Mouse (Mus musculus): ENCODE measurements at regions not wholly inside any gene's neighbourhood (a gene's known extent, or its start where the extent isn't known, plus 50 kb on each side); places are given as distances from the start of the nearest gene placed in this dataset.

DNA sequence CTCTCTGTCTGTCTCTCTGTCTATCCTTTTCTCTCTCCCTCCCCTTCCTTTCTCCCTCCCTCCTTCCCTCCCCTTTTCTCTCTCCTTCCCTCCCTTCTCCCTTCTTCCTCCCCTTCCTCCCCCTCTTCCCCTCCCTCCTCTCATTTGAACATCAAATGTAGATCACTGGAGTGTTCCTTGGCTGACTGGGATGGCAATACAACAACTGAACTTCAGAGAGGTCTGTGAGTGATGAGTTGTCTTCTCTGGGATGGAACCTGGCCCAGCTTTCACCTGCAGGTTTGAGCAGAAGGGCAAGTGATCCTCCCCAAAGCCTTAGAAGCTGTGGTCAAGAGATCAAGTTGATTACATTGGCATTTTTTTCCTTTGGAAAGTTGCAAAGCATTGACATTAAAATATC lies 169.4 kb upstream of the Tut7 start:
- H3K4me3 ChIP-seq, result no peak overlapping the region
- no peaks in the 10 kb centered on the region for H3K9me3 ChIP-seq
- DNase-seq (ENCODE audit: low spot score), result no peak
- peak overlapping the region; percentile 62 for H3K27ac ChIP-seq
- H3K27me3 ChIP-seq (ENCODE audit: insufficient read depth, poor library complexity, severe bottlenecking), result no peaks in the 10 kb centered on the region
- H3K36me3 ChIP-seq, result no peaks in the 10 kb centered on the region
- H3K4me1 ChIP-seq, result peaks cover 45% of the 10 kb centered on the region

DNA sequence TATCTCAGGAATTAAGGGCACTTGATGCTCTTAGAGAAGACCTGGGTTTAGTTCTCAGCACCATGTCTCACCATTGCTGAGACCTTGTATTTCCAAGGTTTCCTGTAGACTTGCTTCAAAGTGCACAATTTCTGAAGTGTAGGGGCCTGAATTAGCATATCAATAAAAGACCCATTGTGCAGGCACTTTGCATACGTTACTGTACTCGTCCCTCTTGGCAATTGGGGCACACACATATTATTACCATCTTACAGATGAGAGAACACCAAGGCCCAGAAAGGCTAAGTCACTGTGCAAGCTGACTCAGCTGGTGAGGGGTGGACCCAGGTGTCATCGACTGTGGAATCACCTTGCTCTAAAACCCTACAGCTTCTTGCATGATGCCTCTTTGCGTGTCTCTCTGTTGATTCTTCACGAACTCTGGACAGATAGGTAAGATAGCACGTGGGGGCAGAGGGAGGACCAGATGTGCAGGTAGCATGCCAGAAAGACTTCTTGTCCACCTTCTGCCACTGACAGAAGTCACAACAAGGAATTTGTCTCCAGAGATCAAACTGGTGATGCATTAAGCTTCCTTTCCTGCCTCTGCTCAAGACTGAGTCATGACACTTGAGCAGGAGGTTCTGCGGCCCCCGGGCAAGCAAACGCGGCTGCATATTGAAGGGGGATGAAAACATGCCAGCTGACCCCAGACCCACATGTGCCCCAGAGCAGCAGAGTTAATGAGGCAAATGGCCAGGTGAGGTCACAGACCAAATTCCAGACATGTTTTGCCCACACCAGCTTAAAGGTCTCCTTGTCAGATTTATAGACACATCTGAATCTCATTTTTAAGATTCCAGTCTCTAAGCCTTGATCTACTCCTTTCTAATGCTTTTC lies 167.7 kb upstream of the Tut7 start:
- Histone ChIP-seq H3K9me3 (no peaks in the 10 kb centered on the region), H3K4me1 (peaks cover 45% of the 10 kb centered on the region), H3K27me3 (ENCODE audit: insufficient read depth, poor library complexity, severe bottlenecking) (no peaks in the 10 kb centered on the region), H3K27ac (peak overlapping the region; percentile 29; the same call in 1 of the 2 replicates), H3K4me3 (no peak overlapping the region), H3K36me3 (no peaks in the 10 kb centered on the region)
- DNase-seq (ENCODE audit: low spot score), result no peak
- WGBS, result 66% methylated on average over 10 of the region's 10 CpGs

DNA sequence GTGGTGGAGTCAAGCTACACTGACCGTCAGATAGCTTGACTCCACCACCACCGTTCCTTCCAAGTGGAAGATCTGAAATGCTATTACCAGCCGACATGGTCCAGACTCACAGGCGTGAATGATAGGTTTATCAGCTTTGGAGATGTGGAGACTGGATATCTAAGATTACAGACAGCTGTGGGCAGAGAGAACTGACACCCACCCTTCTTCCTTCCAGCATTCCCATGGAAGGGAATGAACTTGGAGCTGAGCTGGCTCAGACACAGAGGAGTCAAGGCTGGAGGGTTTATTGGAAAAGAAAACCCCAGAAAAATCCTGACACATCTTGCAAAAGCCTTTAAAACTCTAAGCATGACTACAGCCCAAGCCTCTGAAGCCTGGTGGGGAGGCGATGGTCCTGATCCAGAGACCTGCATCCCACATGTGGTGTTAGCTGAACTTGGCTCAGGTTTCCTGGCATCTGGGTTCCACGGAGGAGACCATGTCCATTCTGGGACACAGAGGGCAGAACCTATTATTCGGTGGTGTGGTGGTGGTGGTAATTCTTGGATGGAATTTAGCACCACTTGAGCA lies 165.5 kb upstream of the Tut7 start:
- Histone ChIP-seq H3K27ac (no peak overlapping the region; the same call in 1 of the 2 replicates), H3K4me1 (peaks cover 44% of the 10 kb centered on the region), H3K27me3 (ENCODE audit: insufficient read depth, poor library complexity, severe bottlenecking) (no peaks in the 10 kb centered on the region), H3K9me3 (no peaks in the 10 kb centered on the region), H3K36me3 (no peaks in the 10 kb centered on the region), H3K4me3 (no peak overlapping the region)
- WGBS, result 39% methylated on average over 7 of the region's 7 CpGs
- DNase-seq (ENCODE audit: low spot score), result no peak

DNA sequence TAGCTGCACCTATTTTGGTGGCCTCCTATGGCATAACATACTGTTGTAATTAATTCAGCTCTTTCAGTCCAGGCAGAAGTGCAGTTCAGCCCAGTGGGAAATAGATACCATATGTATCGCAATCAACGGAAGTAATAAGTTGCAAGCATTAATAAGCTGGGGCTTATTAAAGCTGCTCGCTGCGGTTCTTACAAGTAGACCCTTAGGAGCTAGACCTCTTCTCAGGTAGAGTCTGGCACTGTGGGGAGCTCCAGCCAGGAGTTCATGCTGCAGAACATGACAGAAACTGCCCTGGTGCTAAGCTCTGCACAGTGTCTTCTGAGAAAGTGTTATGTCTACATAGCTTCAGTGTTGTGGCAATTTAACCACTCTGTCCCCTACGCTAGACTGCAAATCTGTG lies 153.5 kb upstream of the Tut7 start:
- H3K27ac ChIP-seq, result no peak overlapping the region
- 89% methylated on average over 5 of the region's 5 CpGs for WGBS

DNA sequence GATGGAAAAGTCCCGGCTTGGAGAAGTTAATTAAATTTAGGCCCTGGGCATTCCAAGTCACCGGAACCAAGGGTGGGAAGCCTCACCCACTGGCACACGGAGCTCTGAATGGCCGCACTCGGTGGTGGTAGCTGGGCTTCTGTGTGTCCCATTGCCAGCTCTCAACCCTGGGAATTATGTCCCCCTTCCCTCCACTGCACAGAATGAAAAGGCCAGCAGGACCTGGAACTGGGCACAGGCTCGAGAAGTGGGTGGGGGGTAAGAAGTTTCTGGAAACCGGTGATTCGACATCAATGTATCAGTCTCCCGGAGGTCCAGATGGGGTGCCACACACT lies 149.1 kb upstream of the Tut7 start:
- Histone ChIP-seq H3K4me3 (peak overlapping the region; percentile 50), H3K27ac (0 out of 2 replicates have a peak overlapping the region, but pooled peaks have one; percentile 72)
- WGBS, result 63% methylated on average over 9 of the region's 9 CpGs

More for the DNA sequence above, 153.5 kb upstream of the Tut7 start:
- no peak for DNase-seq (ENCODE audit: low spot score)
- H3K4me3 ChIP-seq, result no peak overlapping the region
- H3K27me3 ChIP-seq (ENCODE audit: insufficient read depth, poor library complexity, severe bottlenecking), result peaks cover 9% of the 10 kb centered on the region; the same call in 1 of the 2 replicates
- H3K36me3 ChIP-seq, result no peaks in the 10 kb centered on the region
- no peaks in the 10 kb centered on the region for H3K9me3 ChIP-seq
- H3K4me1 ChIP-seq, result peaks cover 10% of the 10 kb centered on the region; the same call in 1 of the 2 replicates

DNA sequence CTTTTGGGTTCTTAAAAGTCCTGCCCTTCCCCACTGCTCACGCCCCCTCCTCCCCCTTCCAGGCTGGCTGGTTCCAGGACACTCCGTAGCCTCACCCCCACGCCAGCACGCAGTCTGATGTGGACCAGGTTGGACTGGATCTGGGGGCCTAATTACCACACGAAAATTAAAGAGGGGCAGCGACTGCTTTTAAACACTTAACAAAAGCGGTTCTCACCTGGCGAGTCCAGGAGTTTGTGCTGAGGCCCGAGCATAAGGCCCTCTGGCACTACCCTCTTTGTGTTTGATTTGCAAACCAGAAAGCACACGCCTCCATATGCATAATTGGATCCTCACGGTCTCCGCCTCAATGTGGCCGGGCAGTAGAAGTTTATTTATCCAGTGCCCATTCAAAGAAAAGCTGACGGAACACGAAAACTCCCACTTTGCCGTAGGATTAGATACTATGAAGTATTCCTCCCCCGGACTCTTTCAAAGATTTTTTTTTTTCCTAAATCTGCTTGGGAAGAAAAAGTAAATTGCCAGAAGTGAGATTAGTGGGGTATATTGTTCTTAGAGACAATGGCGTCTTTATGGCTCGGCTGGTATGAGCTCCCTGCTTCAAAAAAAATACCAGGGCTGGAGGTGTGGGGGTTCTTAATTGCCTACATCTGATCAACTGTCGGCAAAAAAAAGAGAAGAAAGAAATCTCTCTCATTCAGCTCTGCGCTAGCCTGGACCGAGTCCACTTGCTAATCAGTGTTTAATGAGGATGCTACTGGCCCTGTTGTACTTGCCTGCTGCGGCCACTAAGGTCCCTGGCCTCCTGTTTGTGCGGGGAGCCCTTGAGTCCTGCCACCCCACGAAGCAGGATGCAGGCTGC lies 148.5 kb upstream of the Tut7 start:
- Histone ChIP-seq H3K27ac (peak overlapping the region; percentile 72), H3K36me3 (no peaks in the 10 kb centered on the region), H3K9me3 (no peaks in the 10 kb centered on the region), H3K27me3 (ENCODE audit: insufficient read depth, poor library complexity, severe bottlenecking) (peaks cover 9% of the 10 kb centered on the region; the same call in 1 of the 2 replicates), H3K4me3 (peak overlapping the region; percentile 50), H3K4me1 (peaks cover 37% of the 10 kb centered on the region)
- DNase-seq (ENCODE audit: low spot score), result no peak
- WGBS, result 6% methylated on average over 25 of the region's 25 CpGs

More for the DNA sequence above, 149.1 kb upstream of the Tut7 start:
- Histone ChIP-seq H3K27me3 (ENCODE audit: insufficient read depth, poor library complexity, severe bottlenecking) (peaks cover 9% of the 10 kb centered on the region; the same call in 1 of the 2 replicates), H3K9me3 (no peaks in the 10 kb centered on the region), H3K36me3 (no peaks in the 10 kb centered on the region), H3K4me1 (peaks cover 37% of the 10 kb centered on the region)
- no peak for DNase-seq (ENCODE audit: low spot score)

DNA sequence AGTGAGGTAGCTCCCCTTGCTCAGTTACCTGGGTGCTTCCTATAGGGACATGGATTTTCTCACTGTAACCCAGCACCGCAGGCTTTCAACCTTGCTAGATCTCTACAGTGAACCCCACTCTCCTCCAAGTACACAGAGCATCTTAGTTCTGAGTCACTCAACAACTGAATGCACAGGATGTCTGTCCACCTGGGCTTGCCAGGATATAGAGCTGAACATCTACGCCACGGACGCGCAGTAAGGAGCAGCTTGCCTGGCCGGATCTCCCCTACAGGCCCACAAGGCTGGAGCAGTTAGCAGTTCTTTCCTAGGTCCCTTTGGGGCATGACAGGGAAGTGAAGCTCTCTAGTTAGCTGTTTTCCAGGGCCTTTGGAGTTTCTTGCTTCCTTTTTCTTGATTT lies 147.5 kb upstream of the Tut7 start:
- WGBS, result 46% methylated on average over 6 of the region's 6 CpGs
- Histone ChIP-seq H3K27ac (peak overlapping the region; percentile 72; the same call in 1 of the 2 replicates), H3K4me3 (0 out of 2 replicates have a peak overlapping the region, but pooled peaks have one; percentile 50), H3K4me1 (peaks cover 35% of the 10 kb centered on the region), H3K27me3 (ENCODE audit: insufficient read depth, poor library complexity, severe bottlenecking) (peaks cover 9% of the 10 kb centered on the region; the same call in 1 of the 2 replicates), H3K36me3 (no peaks in the 10 kb centered on the region), H3K9me3 (no peaks in the 10 kb centered on the region)
- no peak for DNase-seq (ENCODE audit: low spot score)

DNA sequence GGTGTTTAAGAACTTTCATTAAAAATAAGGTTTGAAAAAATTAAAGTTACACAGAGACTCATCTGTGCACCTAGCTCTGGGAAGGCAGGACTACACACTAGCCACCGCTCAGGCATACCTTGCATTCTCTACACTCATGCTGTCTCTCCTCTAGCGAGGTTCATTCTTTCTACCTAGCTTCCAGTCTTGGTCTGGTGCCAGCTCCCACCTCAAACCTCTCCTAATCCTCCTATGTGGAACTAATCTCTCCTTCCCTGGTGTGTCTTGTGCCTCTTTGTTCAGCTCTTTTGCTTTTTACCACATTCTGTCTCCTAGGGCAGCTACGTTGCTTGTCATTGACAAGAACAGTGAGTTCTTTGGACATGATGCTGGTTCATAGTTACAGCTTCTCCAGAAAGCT lies 146.5 kb upstream of the Tut7 start:
- H3K27ac ChIP-seq, result 0 out of 2 replicates have a peak overlapping the region, but pooled peaks have one; percentile 62
- H3K9me3 ChIP-seq, result no peaks in the 10 kb centered on the region
- WGBS, result 63% methylated on average over 3 of the region's 3 CpGs

DNA sequence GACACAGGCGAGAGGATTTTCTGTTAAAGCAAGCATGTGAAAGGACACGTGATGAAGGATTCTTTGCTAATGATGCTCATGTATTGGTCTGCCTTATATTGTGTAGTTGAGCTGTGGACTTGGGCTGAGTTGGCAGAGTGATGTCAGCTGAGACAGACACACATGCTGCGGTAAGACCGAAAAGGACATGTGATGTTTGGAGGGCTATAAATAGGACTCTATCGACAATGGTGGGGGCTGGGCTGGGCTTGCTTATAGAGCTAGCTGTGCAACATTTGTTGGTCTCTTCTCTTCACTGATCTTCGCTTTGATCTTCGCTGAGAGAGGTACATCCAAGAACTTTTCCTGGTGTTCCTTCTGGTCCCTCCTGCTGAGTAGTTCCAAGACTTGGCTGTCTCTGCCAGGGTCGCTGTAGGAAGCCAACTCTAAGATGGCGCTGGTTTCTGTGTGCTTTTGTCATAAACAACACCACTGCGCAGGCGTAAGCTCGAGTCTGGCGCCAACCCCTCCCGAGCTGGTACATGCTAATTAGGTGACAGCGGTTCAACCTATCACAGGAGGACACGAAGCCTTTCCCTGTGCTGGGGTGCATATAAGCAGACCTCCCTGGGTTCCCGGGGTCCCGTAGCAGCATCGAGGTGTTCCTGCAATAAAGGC lies 145.8 kb upstream of the Tut7 start:
- DNase-seq (ENCODE audit: low spot score), result no peak
- Histone ChIP-seq H3K27me3 (ENCODE audit: insufficient read depth, poor library complexity, severe bottlenecking) (peaks cover 9% of the 10 kb centered on the region; the same call in 1 of the 2 replicates), H3K36me3 (no peaks in the 10 kb centered on the region), H3K27ac (peak overlapping the region; percentile 62; the same call in 1 of the 2 replicates), H3K9me3 (no peaks in the 10 kb centered on the region), H3K4me3 (no peak overlapping the region), H3K4me1 (peaks cover 32% of the 10 kb centered on the region)
- WGBS, result 74% methylated on average over 19 of the region's 19 CpGs

More for the DNA sequence above, 146.5 kb upstream of the Tut7 start:
- H3K36me3 ChIP-seq, result no peaks in the 10 kb centered on the region
- peaks cover 32% of the 10 kb centered on the region for H3K4me1 ChIP-seq
- no peak overlapping the region for H3K4me3 ChIP-seq
- peaks cover 9% of the 10 kb centered on the region; the same call in 1 of the 2 replicates for H3K27me3 ChIP-seq (ENCODE audit: insufficient read depth, poor library complexity, severe bottlenecking)
- no peak for DNase-seq (ENCODE audit: low spot score)

DNA sequence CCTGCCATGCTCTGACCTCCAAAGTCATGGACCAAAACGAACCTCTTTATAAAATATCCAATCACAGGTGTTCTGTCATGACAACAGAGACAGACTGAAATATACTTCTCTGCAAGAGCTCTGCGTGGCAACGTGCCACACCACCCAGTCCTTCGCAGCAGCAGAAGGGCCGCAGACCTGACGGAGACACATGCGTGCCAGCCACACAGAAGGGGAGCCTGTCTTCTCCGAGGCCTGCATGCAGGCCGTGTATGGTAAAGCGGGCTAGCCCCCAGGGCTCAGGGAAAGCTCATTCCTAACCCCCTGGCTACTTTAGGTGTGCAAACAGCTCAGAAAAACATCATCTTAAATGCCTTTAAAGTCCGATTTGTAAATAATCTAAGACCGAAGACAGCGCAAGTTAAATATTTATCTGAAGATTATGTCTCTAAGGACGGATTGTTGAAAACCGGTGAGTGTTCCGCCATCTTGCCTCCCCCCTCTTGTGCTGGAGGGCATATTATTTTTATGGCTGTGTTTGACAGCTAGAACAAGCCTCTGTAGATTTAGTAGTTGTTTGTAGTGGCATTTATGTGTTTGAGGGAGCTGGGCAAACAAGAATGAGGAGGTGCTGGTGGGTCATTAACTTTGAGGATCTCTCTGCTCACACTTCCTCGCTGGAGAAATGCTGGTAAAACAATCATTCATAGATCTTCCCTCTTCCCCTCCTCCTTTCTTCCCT lies 143.7 kb upstream of the Tut7 start:
- no peaks in the 10 kb centered on the region for H3K36me3 ChIP-seq
- no peaks in the 10 kb centered on the region for H3K27me3 ChIP-seq (ENCODE audit: insufficient read depth, poor library complexity, severe bottlenecking)
- no peaks in the 10 kb centered on the region for H3K9me3 ChIP-seq
- peaks cover 32% of the 10 kb centered on the region for H3K4me1 ChIP-seq
- WGBS, result 88% methylated on average over 17 of the region's 17 CpGs
- H3K4me3 ChIP-seq, result no peak overlapping the region
- DNase-seq (ENCODE audit: low spot score), result no peak
- no peak overlapping the region for H3K27ac ChIP-seq

DNA sequence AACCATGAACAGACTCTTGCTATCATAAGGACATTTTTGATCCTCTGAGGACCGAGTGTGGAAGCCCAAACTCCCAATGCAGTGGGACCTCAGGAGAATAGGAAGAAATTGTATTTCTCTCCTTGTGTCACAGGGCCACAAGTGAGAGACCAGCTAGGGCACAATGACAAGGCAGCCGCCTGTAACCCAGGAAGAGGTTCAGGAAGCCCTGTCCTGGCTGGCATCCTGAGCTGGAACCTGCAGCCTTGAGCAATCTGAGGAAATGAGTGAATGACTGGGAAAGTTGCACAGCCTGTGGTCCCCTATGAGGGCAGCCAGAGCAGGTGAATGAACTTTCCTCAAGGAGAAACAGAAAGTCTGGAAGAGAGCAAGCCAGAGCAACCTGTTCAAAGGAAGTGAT lies 142.0 kb upstream of the Tut7 start:
- H3K27me3 ChIP-seq (ENCODE audit: insufficient read depth, poor library complexity, severe bottlenecking), result no peaks in the 10 kb centered on the region
- no peak for DNase-seq (ENCODE audit: low spot score)
- no peak overlapping the region for H3K27ac ChIP-seq
- H3K4me3 ChIP-seq, result no peak overlapping the region
- H3K9me3 ChIP-seq, result no peaks in the 10 kb centered on the region
- WGBS, result 77% methylated on average over 2 of the region's 2 CpGs
- no peaks in the 10 kb centered on the region for H3K36me3 ChIP-seq
- H3K4me1 ChIP-seq, result peaks cover 23% of the 10 kb centered on the region
